Mouse (Mus musculus): ENCODE data around the gene Rapsn.
A peak's percentile ranks its signal among the peaks of the same experiment; 100 is the strongest.

Gene Rapsn

DNA sequence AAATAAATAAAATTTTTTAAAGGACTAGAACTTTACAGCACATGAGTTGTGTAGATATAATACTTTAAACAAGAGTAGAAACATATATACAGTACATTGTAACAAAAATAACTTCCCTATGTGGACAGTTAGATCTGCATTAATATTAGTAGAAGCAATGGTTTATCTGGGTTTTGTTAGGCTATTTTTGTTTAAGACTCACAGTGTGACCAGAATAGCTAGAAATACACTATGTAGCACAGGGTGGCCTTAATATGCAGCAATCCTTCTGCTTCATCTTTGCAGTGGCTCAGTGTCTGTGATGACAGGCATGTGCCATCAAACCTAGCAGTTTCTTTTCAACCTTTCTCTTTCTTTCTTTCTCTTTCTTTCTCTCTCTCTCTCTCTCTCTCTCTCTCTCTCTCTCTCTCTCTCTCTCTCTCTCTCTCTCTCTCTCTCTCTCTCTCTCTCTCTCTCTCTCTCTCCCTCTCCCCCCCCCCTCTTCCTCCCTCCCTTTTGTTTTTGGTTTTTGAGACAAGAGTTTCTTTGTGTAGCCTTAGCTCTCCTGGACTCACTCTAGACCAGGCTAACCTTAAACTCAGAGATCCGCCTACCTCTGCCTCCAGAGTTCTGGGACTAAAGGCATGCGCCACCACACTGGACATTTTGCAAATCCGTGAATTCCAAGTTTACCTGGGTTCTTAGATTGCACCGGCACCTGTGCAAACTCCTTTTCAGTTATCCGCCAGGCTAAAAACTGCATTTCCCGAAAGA is 17.9 kb downstream of the Rapsn start:
- no peak for DNase-seq

DNA sequence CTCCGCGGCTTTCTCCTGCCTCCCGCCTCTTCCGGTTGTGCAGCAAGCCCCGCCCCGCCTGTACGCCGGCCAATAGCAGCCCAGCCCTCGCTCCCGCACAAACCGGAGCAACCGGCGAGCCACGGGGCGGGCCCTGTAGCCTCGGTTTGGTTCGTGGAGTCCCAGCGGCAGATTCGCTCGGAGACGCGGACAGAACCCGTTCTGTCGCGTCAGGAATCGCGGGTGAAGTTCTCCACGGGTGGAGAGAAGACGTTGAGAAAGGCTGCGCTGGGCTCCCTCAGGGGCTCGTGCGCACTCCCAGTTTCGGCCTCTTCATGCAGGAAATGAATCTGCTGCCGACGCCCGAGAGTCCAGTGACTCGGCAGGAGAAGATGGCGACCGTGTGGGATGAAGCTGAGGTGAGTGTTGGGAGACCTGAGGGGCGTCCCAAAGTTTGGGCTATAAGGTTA is 18.5 kb downstream of the Rapsn start, which contains the start of gene Psmc3:
Gene Psmc3, plus strand, starts transcription at position 76 of the 449 bp plus-strand sequence.
- DNase-seq: peak; percentile 97

DNA sequence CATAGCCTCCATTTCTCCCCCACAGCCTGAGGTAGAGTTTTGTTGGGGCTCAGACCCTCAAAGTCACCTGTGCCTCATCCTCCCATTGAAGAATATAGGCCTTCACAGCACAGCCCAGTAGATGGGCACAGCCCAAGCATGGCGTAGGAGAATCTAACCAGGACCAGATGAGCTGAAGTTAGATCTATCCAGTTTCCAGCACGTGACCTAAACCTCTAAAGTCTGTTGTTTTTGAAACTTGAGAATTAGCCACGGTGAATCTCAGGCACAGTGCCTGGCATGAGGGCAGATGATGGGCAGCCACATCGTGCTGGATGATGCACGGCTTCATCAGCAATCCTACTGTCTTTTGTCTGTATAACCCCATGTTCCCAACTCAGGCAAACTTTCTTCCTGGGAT is 23.0 kb downstream of the Rapsn start:
- DNase-seq: no peak

DNA sequence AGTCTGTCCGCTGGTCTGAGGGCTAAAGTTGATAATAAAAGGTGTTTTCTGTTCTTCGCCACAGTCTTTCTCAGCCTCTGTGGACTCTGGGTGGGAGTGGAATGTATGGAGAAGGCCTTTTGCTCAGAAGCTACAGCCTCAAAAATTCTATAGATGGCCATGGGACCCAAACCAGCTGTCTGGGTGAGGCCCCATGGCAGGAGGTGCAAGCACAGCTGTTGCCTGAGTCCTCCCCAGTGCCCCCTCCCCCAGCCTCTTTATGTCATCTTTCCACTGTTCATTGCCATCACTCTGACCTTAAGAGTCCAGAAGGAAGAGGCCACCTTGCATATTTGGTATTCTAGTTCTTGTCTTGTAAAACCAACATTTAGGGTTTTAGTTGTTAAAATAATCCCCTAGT is 24.0 kb downstream of the Rapsn start:
- no peak for DNase-seq

DNA sequence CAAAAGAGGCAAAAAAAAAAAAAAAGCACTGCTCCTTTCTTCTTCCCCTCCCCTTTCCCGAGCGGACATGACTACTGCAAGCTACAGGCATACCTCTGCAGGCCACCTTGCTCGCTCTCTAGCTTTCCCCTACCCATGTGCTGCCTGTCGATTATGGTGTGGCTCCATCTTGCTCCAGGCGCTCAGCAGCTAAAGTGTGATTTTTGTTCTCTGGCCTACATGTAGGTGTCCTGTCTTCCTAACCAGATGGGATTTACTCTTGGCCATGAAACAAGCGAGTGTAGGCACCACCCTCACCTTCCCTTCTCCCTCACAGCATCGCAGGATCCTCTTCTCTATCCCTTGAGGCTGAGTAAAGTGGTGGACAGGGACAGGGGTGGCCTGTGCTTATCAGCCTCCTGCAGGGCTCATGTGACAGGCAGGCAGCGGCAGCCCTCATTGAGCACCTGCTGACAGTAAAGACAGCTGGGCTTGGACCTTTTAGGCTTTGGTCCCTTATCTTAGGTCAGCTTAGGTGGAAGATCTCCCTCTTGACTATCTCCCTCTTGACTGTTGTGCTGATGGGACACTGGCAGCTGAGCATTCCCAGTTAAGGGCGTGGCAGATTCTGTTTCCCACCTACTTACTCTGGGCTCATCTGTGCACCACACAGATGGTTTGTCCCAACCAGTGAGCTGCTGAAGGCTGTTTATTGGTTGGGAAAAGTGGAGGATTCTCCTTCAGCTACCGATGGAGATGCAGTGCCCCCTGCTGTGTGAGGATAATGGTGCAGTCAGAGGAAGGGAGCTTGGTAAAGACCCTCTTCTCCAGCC is 25.3 kb downstream of the Rapsn start:
- no peak for DNase-seq

DNA sequence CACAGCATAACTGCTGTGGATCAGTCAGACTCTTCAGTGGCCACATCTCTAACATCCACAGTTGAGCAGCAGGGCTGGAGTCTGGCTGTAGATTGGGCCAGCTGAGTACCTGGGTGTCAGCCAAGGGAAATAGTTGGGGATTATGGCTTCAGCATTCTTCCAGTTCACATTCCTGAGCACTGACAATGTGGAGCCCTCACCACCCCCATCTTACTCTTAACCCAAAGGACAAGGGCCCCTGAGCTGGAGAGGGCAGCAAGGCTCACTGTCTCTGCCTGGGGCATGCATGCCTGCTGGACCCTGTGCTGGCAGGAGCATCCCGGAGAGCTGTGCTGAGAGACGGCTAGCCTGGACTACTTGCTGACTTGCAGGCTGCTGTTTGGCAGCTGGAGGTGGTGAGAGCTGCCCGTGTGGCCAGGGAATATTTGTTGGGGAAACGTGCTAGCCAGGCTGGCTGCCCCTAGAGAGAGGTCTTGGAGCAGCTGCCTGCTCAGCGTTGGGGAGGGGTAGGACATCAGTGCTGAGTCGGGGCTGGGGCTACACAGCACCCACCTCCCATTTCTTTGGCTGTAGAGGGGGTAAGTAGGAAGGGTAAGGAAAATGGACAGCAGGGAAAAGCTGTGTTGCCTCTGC is 26.5 kb downstream of the Rapsn start:
- peak; percentile 48 to 49 for DNase-seq

DNA sequence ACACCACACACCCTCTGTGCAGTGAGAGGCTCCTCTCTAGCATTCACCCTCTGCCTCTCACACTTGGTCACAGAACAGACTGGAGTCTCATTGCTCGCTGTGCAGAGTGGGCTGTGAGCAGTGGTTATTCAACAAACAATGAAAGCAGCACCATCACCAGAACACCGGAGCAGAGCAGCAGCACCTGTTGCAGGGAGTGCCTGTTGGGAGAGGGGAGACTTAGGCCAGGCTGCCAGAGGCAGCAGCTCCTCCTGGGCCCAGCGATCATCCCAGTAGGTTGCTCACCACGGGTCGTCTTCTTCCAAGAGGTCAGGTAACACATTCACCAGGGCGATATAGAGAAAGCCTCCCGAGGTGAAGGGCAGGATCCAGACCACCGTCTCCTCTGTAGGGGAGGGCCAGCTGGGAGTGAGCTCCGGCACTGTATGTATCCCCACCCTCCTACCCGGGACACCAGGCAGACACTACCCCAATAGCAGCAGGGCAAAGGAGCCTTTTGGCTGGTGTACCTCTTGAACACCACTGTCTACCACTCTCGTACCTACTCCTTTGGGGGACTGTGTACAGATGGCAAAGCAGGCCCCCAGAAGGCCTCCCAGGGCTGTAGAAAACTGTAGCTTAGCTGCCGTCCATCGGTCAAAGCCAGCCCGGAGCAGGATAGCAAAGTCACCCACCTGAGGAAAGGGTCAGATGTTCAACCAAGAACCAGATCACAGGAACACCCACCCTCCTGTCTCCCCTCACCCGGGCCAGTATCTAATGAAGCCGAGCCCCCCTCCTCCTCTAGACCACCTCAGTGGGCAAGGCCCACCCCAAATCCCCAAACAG is 27.6 kb downstream of the Rapsn start:
- DNase-seq: no peak

DNA sequence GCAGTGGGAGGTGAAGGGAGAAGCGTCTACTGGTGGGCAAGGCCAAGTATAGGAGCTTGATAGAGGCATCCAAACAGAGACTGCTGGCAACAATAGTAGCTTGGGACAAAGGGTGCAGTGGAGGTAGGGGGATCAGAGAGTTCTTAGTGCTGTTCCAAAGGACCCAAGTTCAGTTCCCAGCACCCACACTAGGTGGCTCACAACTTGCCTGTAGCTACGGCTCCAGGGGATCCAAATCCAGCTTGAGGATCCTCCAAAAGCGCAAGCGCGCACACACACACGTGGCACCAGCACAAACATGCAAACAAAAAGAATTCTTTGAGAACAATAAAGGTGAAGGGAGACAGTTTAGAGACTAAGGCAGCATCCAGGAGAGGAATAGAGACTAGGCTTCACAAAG is 28.8 kb downstream of the Rapsn start:
- no peak for DNase-seq

DNA sequence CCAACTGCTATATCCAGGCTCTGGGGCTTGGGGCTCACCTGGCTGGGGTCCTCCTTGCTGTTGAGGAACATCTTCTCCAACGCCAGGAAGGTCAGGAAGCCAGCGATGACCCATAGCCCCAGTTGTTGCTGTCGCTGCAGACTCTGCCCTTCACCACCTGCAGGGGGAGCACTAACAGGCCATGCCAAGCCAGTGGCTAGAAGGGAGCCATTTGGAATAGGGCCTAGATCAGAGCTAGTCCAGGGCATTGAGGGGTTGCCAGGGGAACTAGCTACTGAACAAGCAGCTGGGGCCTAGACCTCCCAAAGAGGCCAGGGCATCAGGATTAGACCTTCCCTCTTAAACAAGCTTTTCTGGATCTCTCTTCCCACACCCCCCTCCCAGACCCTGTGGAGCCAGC is 30.1 kb downstream of the Rapsn start:
- peak in 1 of 2 experiments; percentile 52 for DNase-seq

DNA sequence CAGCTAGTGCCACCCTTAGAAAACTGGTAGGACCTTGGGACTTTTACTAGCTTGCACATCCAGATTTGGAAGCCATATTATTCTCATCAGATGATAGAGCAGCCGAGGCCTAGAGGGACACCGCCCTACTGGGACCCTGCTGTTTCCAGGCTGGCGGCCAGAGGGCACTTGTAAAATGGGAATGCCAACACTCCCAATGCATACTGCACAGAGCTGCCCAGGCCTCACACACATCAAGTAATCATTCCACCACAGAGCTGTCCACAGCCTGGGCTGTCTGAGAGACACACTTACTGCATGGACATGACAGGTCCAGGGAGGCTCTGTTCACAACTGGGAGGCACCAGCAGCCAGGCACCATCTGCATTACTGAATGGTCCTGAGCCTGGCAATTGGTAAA is 31.0 kb downstream of the Rapsn start:
- DNase-seq: no peak

DNA sequence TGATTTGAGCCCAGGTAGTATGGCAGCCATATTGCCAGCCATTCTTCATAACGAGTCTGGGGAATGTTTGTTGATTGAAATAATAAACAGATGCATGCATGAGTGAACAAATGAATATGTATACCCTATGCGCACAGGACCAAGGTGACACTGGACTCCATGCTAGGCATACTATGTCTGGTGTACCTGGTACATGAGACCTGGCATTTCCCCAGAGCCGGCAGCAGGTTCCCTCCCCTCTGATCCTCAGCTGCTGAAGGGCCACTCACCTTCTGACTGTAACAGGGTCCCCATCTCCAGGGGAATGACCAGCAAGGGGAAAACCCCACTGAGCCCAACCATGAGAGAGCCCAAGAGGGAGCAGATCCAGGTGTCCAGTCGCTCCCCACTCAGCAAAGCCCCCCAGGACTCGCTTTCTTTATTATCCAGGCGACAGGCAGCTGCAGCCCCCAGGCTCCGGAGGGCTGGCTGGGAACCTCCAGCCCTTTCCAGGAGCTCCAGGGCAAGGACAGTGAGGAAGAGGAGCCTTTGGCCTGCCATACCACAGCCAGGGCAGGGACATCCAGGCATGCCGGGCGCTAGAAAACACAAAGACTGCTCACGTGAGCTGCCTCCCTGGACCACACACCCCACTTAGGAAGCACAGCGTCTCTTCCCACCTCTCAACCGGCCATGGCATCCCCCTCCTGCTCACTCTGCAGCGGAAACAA is 32.9 kb downstream of the Rapsn start:
- DNase-seq: no peak

DNA sequence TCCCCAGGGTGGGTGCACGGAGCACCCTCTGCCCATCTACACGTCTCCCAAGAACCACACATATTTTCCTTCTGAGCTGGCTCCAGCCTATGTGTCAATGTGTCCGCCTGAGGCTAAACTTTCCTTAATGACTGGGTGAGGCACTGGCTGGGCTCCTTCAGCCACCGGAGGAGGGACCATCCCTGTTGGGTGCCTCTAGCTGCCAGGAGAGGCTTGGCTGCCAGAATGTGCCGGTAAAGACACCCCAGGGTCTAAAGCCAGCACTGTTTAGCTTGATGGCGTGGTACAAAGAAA is 33.4 kb downstream of the Rapsn start:
- DNase-seq: no peak

DNA sequence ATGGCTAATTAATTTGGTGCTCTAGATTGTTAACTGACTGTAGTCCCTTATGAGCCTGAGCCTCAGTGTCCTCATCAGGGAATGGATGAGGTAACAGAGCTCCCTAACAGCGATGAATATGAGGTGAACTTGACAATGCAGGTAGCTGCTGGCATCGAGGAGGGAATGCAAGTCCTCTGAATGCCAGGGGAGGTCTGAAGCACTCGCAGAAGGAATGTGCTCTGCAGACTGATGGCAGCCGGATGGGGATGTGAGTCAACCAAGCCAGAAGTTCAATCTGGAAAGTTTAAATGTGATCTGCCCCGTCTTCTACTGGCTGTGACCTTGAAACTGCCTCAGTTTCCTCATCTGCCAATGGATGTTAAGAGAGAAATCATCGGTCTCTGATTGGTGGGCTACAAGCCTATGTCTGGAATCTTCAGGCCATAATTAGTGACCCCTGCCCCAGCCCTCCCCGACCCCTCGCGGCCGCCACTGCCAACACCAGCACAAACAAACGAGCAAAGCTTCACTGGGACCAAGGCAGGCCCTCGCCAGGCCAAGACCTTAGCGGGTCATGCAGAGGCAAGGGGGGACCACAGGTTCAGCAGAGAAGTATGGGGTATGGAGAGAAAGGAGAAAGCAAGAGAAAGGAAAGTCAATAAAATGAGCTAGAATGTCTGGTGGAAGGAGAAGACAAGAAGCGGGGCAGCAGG is 34.0 kb downstream of the Rapsn start:
- peak in 1 of 2 experiments; percentile 40 for DNase-seq

DNA sequence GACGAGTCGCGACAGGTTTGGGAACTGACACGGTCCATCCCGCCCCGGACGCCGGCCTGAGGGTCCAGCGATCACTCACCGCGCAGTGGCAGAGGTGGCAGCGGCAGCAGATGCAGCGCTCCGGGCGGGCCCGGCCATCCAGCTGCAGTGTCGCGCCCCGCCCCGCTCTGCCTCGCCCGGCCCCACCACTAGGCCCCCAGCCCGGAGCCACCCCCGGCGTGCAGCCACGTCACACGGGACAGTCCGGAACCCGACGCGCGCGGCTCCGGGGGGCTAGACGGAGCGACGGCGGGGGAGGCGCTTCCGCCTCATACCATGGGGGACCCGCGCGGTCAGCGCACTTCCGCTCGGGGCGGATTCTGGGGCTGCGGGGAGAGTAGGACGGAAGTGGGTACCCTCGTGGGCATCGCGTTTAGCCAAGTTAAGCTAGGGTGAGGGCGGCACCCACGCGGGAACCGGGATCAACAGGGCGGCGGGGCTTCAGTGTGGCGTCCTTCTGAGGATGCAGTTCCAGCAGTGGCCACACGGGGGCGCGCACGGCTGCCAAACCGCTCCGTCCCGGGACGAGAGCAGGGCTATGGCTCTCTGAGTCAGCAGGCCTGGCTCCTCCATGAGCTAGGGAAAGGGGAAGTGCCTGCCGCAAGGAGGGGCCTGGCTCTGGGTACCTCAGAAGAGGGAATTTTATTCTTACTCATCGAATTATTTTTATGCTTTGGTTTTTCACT is 34.8 kb downstream of the Rapsn start, which contains the start of gene Slc39a13:
Gene Slc39a13, minus strand, starts transcription at position 342 of the 725 bp plus-strand sequence.
- peak; percentile 96 for DNase-seq

DNA sequence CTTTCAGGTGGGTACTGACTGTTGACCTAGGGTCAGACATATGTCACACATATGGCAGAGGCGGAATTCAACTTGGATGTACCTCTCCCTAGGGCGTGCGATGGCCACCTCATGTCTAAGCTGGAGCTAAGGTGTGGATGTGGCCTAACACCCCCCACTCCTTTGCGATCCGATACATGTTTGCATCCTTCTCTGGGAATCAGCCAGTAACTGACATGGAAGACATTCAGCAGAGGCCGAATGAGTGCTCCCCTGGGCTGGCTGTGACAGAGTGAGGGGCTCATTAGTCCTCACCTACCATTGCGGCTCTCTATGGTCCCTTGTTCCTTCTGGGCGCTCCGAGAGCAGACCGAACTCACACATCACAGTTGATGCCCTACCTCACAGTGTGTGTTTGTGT is 35.6 kb downstream of the Rapsn start:
- no peak for DNase-seq

DNA sequence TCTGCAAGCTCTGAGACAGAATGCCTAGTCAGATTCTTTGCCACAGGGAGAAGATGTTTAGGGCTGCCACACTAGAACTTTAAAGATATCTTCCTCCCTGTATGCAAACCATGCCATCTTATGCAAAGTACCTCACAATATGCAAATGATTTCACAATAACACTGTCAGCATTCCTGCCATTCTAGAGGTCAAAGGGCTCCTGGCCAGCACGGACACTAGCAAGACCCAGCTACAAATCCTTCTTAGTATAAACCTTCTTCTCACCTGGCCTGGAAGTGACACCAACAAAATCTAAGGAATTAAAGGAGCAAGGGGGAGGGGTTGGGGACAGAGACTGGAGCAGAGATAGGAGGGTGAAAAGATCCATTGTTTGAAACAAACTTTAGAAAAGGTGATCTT is 36.7 kb downstream of the Rapsn start:
- DNase-seq: no peak

DNA sequence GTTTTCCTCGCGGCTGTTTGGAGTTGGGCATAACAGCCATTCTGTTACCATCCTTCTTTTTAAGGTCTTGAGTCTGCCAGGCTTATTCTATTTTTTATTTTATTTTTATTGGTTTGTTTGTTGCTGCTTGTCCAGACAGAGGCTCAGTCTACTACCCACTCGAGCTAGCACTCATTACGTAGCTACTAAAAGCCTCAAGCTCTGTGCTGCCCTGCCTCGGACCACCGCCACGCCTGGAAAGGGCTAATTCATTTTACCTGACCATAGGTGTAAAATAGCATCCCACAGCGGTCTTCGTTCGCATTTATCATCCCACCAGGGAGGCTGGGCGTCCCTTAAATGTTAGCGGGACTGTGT is 42.5 kb downstream of the Rapsn start:
- no peak for DNase-seq

DNA sequence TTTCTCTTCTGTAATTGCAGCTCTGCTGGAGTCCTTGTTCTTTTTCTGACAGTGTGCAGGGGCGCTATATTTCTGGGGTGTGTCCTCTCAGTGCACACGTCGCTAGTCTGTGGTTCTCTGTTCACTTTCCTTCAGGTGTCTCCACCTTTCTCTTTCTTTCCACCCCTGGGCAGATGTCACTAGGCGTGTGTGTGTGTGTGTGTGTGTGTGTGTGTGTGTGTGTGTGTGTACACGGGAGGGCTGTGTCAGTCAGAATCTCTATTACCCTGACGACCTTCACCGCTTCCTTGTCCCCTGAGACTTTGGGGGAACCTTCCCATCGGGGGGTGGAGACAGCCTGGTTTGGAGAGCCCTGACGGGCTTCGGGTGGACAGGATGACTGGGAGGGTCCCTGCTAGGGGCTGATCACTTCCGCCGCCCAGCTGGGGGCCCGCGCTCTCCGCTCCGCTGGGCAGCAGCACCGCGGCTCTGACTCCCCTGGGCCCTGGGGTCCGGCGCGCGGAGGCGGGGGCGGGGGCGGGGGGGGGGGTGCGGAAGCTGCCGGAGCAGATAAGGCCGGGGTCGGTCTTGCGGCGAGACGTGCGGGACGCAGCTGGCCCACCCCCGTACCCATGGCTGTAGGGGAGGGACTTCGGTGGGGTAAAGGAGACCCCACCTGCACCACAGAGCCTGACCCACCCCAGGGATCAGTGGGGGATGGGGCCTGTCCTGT is 43.0 kb downstream of the Rapsn start:
- no peak for DNase-seq

DNA sequence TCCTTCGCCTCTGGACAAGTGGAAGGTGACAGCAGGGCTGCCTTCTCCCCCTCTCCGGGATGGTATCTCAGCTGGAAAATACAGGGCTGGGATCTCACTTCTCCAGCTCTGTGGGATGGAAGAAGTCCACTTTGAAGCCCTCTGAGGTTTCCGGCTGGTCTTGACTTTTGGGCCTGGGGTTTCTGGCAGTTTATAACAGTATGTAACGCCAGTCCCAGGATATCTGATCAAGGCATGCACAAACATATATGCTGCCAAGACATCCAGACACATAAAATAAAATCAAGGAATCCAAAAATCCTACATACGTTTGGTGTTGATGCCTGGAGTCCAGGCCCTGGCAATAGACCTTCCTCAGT is 43.6 kb downstream of the Rapsn start:
- no peak for DNase-seq

DNA sequence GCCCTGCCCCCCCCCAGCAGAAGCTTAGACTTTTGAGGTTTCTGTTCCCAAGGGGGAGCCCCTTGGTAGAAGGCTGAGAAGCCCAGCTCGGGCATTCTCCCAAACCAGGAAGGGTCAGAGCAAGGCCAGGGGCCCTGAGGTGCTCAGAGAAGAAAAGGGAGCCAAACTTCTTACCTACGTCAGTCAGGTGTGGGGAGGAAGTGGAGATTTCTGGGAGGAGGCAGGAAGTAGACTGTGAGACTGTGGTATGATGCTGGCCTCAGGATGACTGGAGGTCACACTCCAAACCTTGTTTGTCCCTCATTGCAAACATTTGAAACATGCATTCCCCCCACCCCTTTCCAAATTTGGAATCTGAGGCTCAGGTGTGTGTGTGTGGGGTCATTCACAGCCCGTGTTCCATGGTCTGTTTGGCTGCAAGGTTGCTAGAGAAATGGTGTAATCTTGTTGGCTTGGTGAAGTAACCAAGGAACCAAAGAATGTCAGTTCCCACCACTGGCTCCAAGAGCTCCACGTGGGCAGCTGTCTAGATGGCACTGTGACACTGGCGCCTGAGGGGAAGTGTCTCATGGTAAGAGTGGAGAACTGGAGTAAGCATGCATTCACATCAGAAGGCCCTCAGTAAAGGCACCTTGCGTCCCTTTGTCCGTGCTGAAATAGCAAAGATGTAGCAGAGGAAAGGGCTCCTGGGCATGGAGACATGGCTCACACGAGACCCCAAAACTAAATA is 45.5 kb downstream of the Rapsn start:
- peak; percentile 56 to 59 for DNase-seq
